Mouse (Mus musculus): Measurements from ENCODE around the gene Nlrp6. TPM values are rescaled to one million over a fixed set of nuclear protein-coding genes. Genes with fewer than 3 reads are reported as not detected.

Gene Nlrp6
- 0.08 and 0.19 TPM in 2 replicates for polyA plus RNA-seq (2012; rRNA removed)

GRCm38 (mm10) chr7:140920418-140921029 lies at the start of gene Nlrp6:
Gene Nlrp6 (plus strand): TSS chr7:140920902.

GRCm38 (mm10) chr7:140881696-140882468 lies 38.8 kb upstream of the Nlrp6 start, which contains the start of the genes Psmd13 and Sirt3:
Gene Psmd13 (plus strand): TSS chr7:140881968.
Gene Sirt3 (minus strand): TSS chr7:140882309.

GRCm38 (mm10) chr7:140900220-140900619 lies 20.5 kb upstream of the Nlrp6 start, which contains the start of gene Cox8b:
Gene Cox8b (minus strand): TSS chr7:140900446.

GRCm38 (mm10) chr7:140941222-140942051 lies 20.7 kb downstream of the Nlrp6 start, which contains the start of gene Pgghg:
Gene Pgghg (plus strand): TSS chr7:140941391.

GRCm38 (mm10) chr7:140949824-140950530 lies 29.3 kb downstream of the Nlrp6 start, which contains the start of gene Ifitm5:
Gene Ifitm5 (minus strand): TSS chr7:140950291.

GRCm38 (mm10) chr7:140955758-140956555 lies 35.3 kb downstream of the Nlrp6 start, which contains the start of the genes Gm45717 and Ifitm2:
Gene Gm45717 (minus strand): TSS chr7:140955937.
Gene Ifitm2 (minus strand): TSS chr7:140955987.

GRCm38 (mm10) chr7:140966921-140967320 lies 46.2 kb downstream of the Nlrp6 start, which contains the start of gene Ifitm1:
Gene Ifitm1 (plus strand): TSS chr7:140967221.

Other genes with a start within 250 kb of the Nlrp6 start
- not detected in 2 replicates for gene Olfr45, start 239.0 kb upstream of the Nlrp6 start, polyA plus RNA-seq (2012; rRNA removed)
- not detected in 2 replicates for gene Olfr541, start 223.6 kb upstream of the Nlrp6 start, polyA plus RNA-seq (2012; rRNA removed)
- gene Cyp2e1, start 157.2 kb upstream of the Nlrp6 start, polyA plus RNA-seq (2012; rRNA removed): 0.06 and 0.75 TPM in 2 replicates
- 0.15 TPM in 1 of 2 replicates, not detected in the other for gene Syce1, start 133.1 kb upstream of the Nlrp6 start, polyA plus RNA-seq (2012; rRNA removed)
- gene Zfp941, start 98.7 kb upstream of the Nlrp6 start, polyA plus RNA-seq (2012; rRNA removed): 0.01 and 0.02 TPM in 2 replicates
- 24.9 and 25.9 TPM in 2 replicates for gene Urah, start 85.9 kb upstream of the Nlrp6 start, polyA plus RNA-seq (2012; rRNA removed)
- not detected in 2 replicates for gene Scgb1c1, start 75.4 kb upstream of the Nlrp6 start, polyA plus RNA-seq (2012; rRNA removed)
- not detected in 2 replicates for gene Odf3, start 73.1 kb upstream of the Nlrp6 start, polyA plus RNA-seq (2012; rRNA removed)
- not detected in 2 replicates for gene Gm45785, start 64.6 kb upstream of the Nlrp6 start, polyA plus RNA-seq (2012; rRNA removed)
- 38.8 and 38.9 TPM in 2 replicates for gene Ric8a, start 63.9 kb upstream of the Nlrp6 start, polyA plus RNA-seq (2012; rRNA removed)
- gene Bet1l, start 63.3 kb upstream of the Nlrp6 start, polyA plus RNA-seq (2012; rRNA removed): 7.5 and 8.6 TPM in 2 replicates
- 26.4 and 30.2 TPM in 2 replicates for gene Psmd13, start 38.9 kb upstream of the Nlrp6 start, polyA plus RNA-seq (2012; rRNA removed)
- gene Sirt3, start 38.6 kb upstream of the Nlrp6 start, polyA plus RNA-seq (2012; rRNA removed): 12.7 and 14.2 TPM in 2 replicates
- gene Cox8b, start 20.5 kb upstream of the Nlrp6 start, polyA plus RNA-seq (2012; rRNA removed): 24.9 and 30.2 TPM in 2 replicates
- gene Pgghg, start 20.5 kb downstream of the Nlrp6 start, polyA plus RNA-seq (2012; rRNA removed): 13.5 and 15.5 TPM in 2 replicates
- 0.67 and 1.3 TPM in 2 replicates for gene Ifitm5, start 29.4 kb downstream of the Nlrp6 start, polyA plus RNA-seq (2012; rRNA removed)
- gene Gm45717, start 35.0 kb downstream of the Nlrp6 start, polyA plus RNA-seq (2012; rRNA removed): not detected in 2 replicates
- 255 and 272 TPM in 2 replicates for gene Ifitm2, start 35.1 kb downstream of the Nlrp6 start, polyA plus RNA-seq (2012; rRNA removed)
- gene Ifitm1, start 46.3 kb downstream of the Nlrp6 start, polyA plus RNA-seq (2012; rRNA removed): 46.7 and 48.2 TPM in 2 replicates
- gene Ifitm3, start 89.9 kb downstream of the Nlrp6 start, polyA plus RNA-seq (2012; rRNA removed): 83.2 and 93.7 TPM in 2 replicates
- 0.83 and 1.1 TPM in 2 replicates for gene Ifitm6, start 97.0 kb downstream of the Nlrp6 start, polyA plus RNA-seq (2012; rRNA removed)
- not detected in 2 replicates for gene Gm17387, start 108.2 kb downstream of the Nlrp6 start, polyA plus RNA-seq (2012; rRNA removed)
- gene B4galnt4, start 140.2 kb downstream of the Nlrp6 start, polyA plus RNA-seq (2012; rRNA removed): 1.2 and 1.6 TPM in 2 replicates
- 87.1 and 93.8 TPM in 2 replicates for gene Pkp3, start 157.3 kb downstream of the Nlrp6 start, polyA plus RNA-seq (2012; rRNA removed)
- 18.7 and 23.0 TPM in 2 replicates for gene Sigirr, start 179.7 kb downstream of the Nlrp6 start, polyA plus RNA-seq (2012; rRNA removed)
- 18.4 and 22.0 TPM in 2 replicates for gene Ano9, start 196.9 kb downstream of the Nlrp6 start, polyA plus RNA-seq (2012; rRNA removed)
- gene Ptdss2, start 201.5 kb downstream of the Nlrp6 start, polyA plus RNA-seq (2012; rRNA removed): 9.4 and 13.8 TPM in 2 replicates

All from stomach, adult 2 months (tissue).